Mouse (Mus musculus) thymus, adult 2 months (tissue): Measurements from ENCODE around the gene Rsph14. TPM values are rescaled to one million over a fixed set of nuclear protein-coding genes. Genes with fewer than 3 reads are reported as not detected.

Source experiments
- DNase-seq: peaks from one replicate; pipeline ENCODE4 v3.0.0; 2021
- H3K27ac ChIP-seq: fragments of 200-500 bp; 2 replicates; pipeline ENCODE4 v1.5.1; 2012; ENCODE audit warnings: low read length, control low read depth; ENCODE audit not compliant: control insufficient read depth, insufficient read depth
- H3K27me3 ChIP-seq: fragments of 200-500 bp; 2 replicates; pipeline ENCODE4 v1.6.1; 2012; ENCODE audit warnings: mild to moderate bottlenecking, low read length, moderate library complexity, mixed read lengths; ENCODE audit not compliant: control insufficient read depth, insufficient read depth
- H3K36me3 ChIP-seq: fragments of 200-500 bp; 2 replicates; pipeline ENCODE4 v1.6.1; 2012; ENCODE audit warnings: mild to moderate bottlenecking, low read length, moderate library complexity; ENCODE audit not compliant: control insufficient read depth, insufficient read depth
- H3K4me1 ChIP-seq: fragments of 200-500 bp; replicated peaks from 2 replicates; pipeline ENCODE4 v1.6.1; 2012; ENCODE audit warnings: low read length; ENCODE audit not compliant: control insufficient read depth, insufficient read depth
- H3K4me3 ChIP-seq: fragments of 200-500 bp; 2 replicates; pipeline ENCODE4 v1.5.1; 2012; ENCODE audit warnings: mild to moderate bottlenecking, low read length, control low read depth, moderate library complexity; ENCODE audit not compliant: control insufficient read depth, insufficient read depth
- CTCF ChIP-seq: fragments of 200-500 bp; IDR thresholded peaks from 2 replicates; pipeline ENCODE4 v1.5.1; 2012; ENCODE audit warnings: mild to moderate bottlenecking, control low read depth, low read length, moderate library complexity, borderline replicate concordance; ENCODE audit not compliant: control insufficient read depth, poor library complexity, insufficient read depth; ENCODE audit errors: extremely low read depth
- POLR2A ChIP-seq: fragments of 200-500 bp; IDR thresholded peaks from 2 replicates; pipeline ENCODE4 v1.6.1; 2012; ENCODE audit warnings: mild to moderate bottlenecking, low read length, control low read depth, moderate library complexity; ENCODE audit not compliant: control insufficient read depth, poor library complexity, insufficient read depth; ENCODE audit errors: extremely low read depth
- WGBS: fragments of 180-500 bp; shearing (Covaris S2); methylation state at CpG from one replicate; pipeline ENCODE4 v1.1.7; 2018; 5-methylcytosine and 5-hydroxymethylcytosine counted together
- polyA plus RNA-seq: library from polyadenylated mRNA; depleted of rRNA; stranded (reverse); fragments of >200 nt; gene quantifications from 2 replicates; pipeline ENCODE4 v1.2.3, GENCODE M21; 2012

Gene Rsph14
- polyA plus RNA-seq, 1 experiment, result not detected

- WGBS, result 25% methylated on average over 14 of the region's 14 CpGs
- Histone ChIP-seq H3K4me1 (0 out of 2 replicates have a peak, but pooled peaks cover 7% of the 10 kb centered on the region), H3K27me3 (no peaks in the 10 kb centered on the region), H3K27ac (no peak overlapping the region), H3K4me3 (no peak overlapping the region), H3K36me3 (no peaks in the 10 kb centered on the region)
- no peak for DNase-seq
- no peak for TF ChIP-seq CTCF
- no peak for TF ChIP-seq POLR2A
Observed at GRCm38 (mm10) chr10:74987698-74988470, 44.5 kb downstream of the Rsph14 start.

GRCm38 (mm10) chr10:74983176-74983575 lies 49.2 kb downstream of the Rsph14 start:
- no peak for DNase-seq
- Histone ChIP-seq H3K27me3 (no peaks in the 10 kb centered on the region; the same call in 1 of the 2 replicates), H3K27ac (no peak overlapping the region), H3K36me3 (no peaks in the 10 kb centered on the region), H3K4me3 (no peak overlapping the region), H3K4me1 (0 out of 2 replicates have a peak, but pooled peaks cover 6% of the 10 kb centered on the region)
- no peak for TF ChIP-seq POLR2A
- no peak for TF ChIP-seq CTCF
- 56% methylated on average over 8 of the region's 8 CpGs for WGBS

GRCm38 (mm10) chr10:74981159-74981558 lies 51.2 kb downstream of the Rsph14 start:
- TF ChIP-seq POLR2A (no peak), CTCF (no peak)
- no peak overlapping the region for H3K4me3 ChIP-seq
- H3K27ac ChIP-seq, result no peak overlapping the region
- DNase-seq, result no peak
- H3K36me3 ChIP-seq, result no peaks in the 10 kb centered on the region
- no peaks in the 10 kb centered on the region for H3K4me1 ChIP-seq
- H3K27me3 ChIP-seq, result no peaks in the 10 kb centered on the region; the same call in 1 of the 2 replicates
- 4% methylated on average over 12 of the region's 12 CpGs for WGBS

GRCm38 (mm10) chr10:74978056-74978455 lies 54.3 kb downstream of the Rsph14 start:
- no peaks in the 10 kb centered on the region for H3K4me1 ChIP-seq
- DNase-seq, result no peak
- no peaks in the 10 kb centered on the region for H3K36me3 ChIP-seq
- no peak for TF ChIP-seq CTCF
- no peak for TF ChIP-seq POLR2A
- no peaks in the 10 kb centered on the region; the same call in 1 of the 2 replicates for H3K27me3 ChIP-seq
- 88% methylated on average over 4 of the region's 4 CpGs for WGBS
- no peak overlapping the region for H3K27ac ChIP-seq
- H3K4me3 ChIP-seq, result no peak overlapping the region

- TF ChIP-seq POLR2A (no peak), CTCF (no peak)
- Histone ChIP-seq H3K4me3 (no peak overlapping the region), H3K36me3 (no peaks in the 10 kb centered on the region), H3K27ac (no peak overlapping the region), H3K27me3 (no peaks in the 10 kb centered on the region), H3K4me1 (no peaks in the 10 kb centered on the region)
- 90% methylated on average over 7 of the region's 7 CpGs for WGBS
- no peak for DNase-seq
Observed at GRCm38 (mm10) chr10:74976429-74976828, 56.0 kb downstream of the Rsph14 start.

GRCm38 (mm10) chr10:74975626-74976025 lies 56.8 kb downstream of the Rsph14 start:
- TF ChIP-seq CTCF, result no peak
- no peak for TF ChIP-seq POLR2A
- WGBS, result 83% methylated on average over 7 of the region's 7 CpGs
- H3K4me1 ChIP-seq, result no peaks in the 10 kb centered on the region
- no peak overlapping the region for H3K27ac ChIP-seq
- no peak overlapping the region for H3K4me3 ChIP-seq
- H3K27me3 ChIP-seq, result no peaks in the 10 kb centered on the region
- no peak for DNase-seq
- H3K36me3 ChIP-seq, result no peaks in the 10 kb centered on the region

GRCm38 (mm10) chr10:74973026-74973425 lies 59.4 kb downstream of the Rsph14 start:
- Histone ChIP-seq H3K4me3 (no peak overlapping the region), H3K4me1 (no peaks in the 10 kb centered on the region), H3K27ac (no peak overlapping the region), H3K36me3 (no peaks in the 10 kb centered on the region), H3K27me3 (no peaks in the 10 kb centered on the region)
- no peak for TF ChIP-seq POLR2A
- no peak for TF ChIP-seq CTCF
- no peak for DNase-seq
- 93% methylated on average over 6 of the region's 6 CpGs for WGBS
